Mouse (Mus musculus) splenic B cell, adult 2 months (primary cell): ENCODE measurements around the gene Rhbdd1.

Experiments used
- DNase-seq: peaks from one replicate; pipeline ENCODE4 v3.0.0-alpha.2; 2011; ENCODE audit warnings: low read depth, low spot score
- H3K27me3 ChIP-seq: 2 replicates; pipeline ENCODE4 v1.6.1; 2012; ENCODE audit warnings: mild to moderate bottlenecking, low read length, moderate library complexity, mixed read lengths; ENCODE audit not compliant: control insufficient read depth, poor library complexity, insufficient read depth, severe bottlenecking
- H3K36me3 ChIP-seq: 2 replicates; pipeline ENCODE4 v1.6.1; 2012; ENCODE audit warnings: mild to moderate bottlenecking, low read length, moderate library complexity, mixed read lengths; ENCODE audit not compliant: control insufficient read depth, poor library complexity, insufficient read depth, severe bottlenecking

Rhbdd1 gene

GRCm38 (mm10) chr1:82316111-82316745 is at the start of gene Rhbdd1:
Rhbdd1 (plus strand) TSS chr1:82316452.
- DNase-seq: peak; percentile 97
- no peaks in the 10 kb centered on the region for H3K27me3 ChIP-seq
- H3K36me3 ChIP-seq: no peaks in the 10 kb centered on the region

GRCm38 (mm10) chr1:82267547-82267946 is 48.7 kb upstream of the Rhbdd1 start:
- H3K27me3 ChIP-seq: no peaks in the 10 kb centered on the region
- no peak for DNase-seq
- no peaks in the 10 kb centered on the region for H3K36me3 ChIP-seq

- no peak for DNase-seq
- Histone ChIP-seq H3K36me3 (no peaks in the 10 kb centered on the region), H3K27me3 (no peaks in the 10 kb centered on the region)
These were observed 44.0 kb upstream of the Rhbdd1 start for GRCm38 (mm10) chr1:82272231-82272630.

GRCm38 (mm10) chr1:82273529-82273928 is 42.7 kb upstream of the Rhbdd1 start:
- no peaks in the 10 kb centered on the region for H3K36me3 ChIP-seq

GRCm38 (mm10) chr1:82274361-82274760 is 41.9 kb upstream of the Rhbdd1 start:
- no peak for DNase-seq
- H3K36me3 ChIP-seq: no peaks in the 10 kb centered on the region
- no peaks in the 10 kb centered on the region for H3K27me3 ChIP-seq

More at GRCm38 (mm10) chr1:82273529-82273928, 42.7 kb upstream of the Rhbdd1 start:
- no peak for DNase-seq
- no peaks in the 10 kb centered on the region for H3K27me3 ChIP-seq

- DNase-seq: no peak
- H3K36me3 ChIP-seq: no peaks in the 10 kb centered on the region
- no peaks in the 10 kb centered on the region for H3K27me3 ChIP-seq
These were observed 36.5 kb upstream of the Rhbdd1 start for GRCm38 (mm10) chr1:82279768-82280167.

GRCm38 (mm10) chr1:82281823-82282222 is 34.4 kb upstream of the Rhbdd1 start:
- no peak for DNase-seq

GRCm38 (mm10) chr1:82282992-82283611 is 33.1 kb upstream of the Rhbdd1 start:
- Histone ChIP-seq H3K27me3 (no peaks in the 10 kb centered on the region; the same call in 1 of the 2 replicates), H3K36me3 (no peaks in the 10 kb centered on the region)
- DNase-seq: peak; percentile 85

More at GRCm38 (mm10) chr1:82281823-82282222, 34.4 kb upstream of the Rhbdd1 start:
- H3K27me3 ChIP-seq: no peaks in the 10 kb centered on the region
- no peaks in the 10 kb centered on the region for H3K36me3 ChIP-seq

- H3K36me3 ChIP-seq: no peaks in the 10 kb centered on the region
- H3K27me3 ChIP-seq: no peaks in the 10 kb centered on the region; the same call in 1 of the 2 replicates
- no peak for DNase-seq
These were observed 32.4 kb upstream of the Rhbdd1 start for GRCm38 (mm10) chr1:82283901-82284301.

- no peak for DNase-seq
- Histone ChIP-seq H3K27me3 (no peaks in the 10 kb centered on the region; the same call in 1 of the 2 replicates), H3K36me3 (no peaks in the 10 kb centered on the region)
These were observed 31.8 kb upstream of the Rhbdd1 start for GRCm38 (mm10) chr1:82284403-82284802.

- DNase-seq: no peak
- no peaks in the 10 kb centered on the region; the same call in 1 of the 2 replicates for H3K27me3 ChIP-seq
- H3K36me3 ChIP-seq: no peaks in the 10 kb centered on the region
These were observed 30.6 kb upstream of the Rhbdd1 start for GRCm38 (mm10) chr1:82285461-82286189.

GRCm38 (mm10) chr1:82286190-82287051 is 29.8 kb upstream of the Rhbdd1 start:
- Histone ChIP-seq H3K36me3 (no peaks in the 10 kb centered on the region), H3K27me3 (no peaks in the 10 kb centered on the region; the same call in 1 of the 2 replicates)
- no peak for DNase-seq

GRCm38 (mm10) chr1:82287052-82287775 is 29.0 kb upstream of the Rhbdd1 start:
- no peak for DNase-seq
- Histone ChIP-seq H3K27me3 (no peaks in the 10 kb centered on the region; the same call in 1 of the 2 replicates), H3K36me3 (no peaks in the 10 kb centered on the region)
